Mouse (Mus musculus) skeletal muscle tissue, adult 2 months (tissue): Measurements from ENCODE around the gene Myrip.
A peak's percentile ranks its signal among the peaks of the same experiment; 100 is the strongest.
"Not testable (repeated sequence)": the region's sequence is repeated elsewhere in the genome, so short reads cannot be mapped to it uniquely, and the experiment has no call there.

Experiments used
- DNase-seq: peaks from one replicate; pipeline ENCODE4 v3.0.0-alpha.2; 2012; ENCODE audit warnings: low read depth, low spot score

Myrip gene

DNA sequence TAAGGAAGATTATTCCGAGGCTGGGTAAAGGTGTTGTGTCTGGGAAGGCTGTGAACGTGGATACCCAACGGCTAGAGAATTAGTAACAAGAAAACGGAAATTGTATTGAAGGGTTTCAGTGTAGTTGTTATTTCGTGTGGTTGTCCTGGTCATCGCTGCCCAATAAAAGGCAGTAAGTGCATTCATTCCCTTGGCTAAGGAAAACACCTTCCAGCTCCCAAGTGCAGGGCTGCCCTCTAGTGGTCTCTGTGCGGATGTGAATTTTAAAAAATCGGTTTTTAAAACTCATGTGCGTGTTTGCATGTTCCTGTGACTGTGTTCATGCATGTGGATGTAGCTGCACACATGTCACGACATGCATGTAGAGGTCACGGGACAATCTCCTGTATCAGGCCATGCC, 76.4 kb downstream of the Myrip start:
- DNase-seq, result peak; percentile 44

DNA sequence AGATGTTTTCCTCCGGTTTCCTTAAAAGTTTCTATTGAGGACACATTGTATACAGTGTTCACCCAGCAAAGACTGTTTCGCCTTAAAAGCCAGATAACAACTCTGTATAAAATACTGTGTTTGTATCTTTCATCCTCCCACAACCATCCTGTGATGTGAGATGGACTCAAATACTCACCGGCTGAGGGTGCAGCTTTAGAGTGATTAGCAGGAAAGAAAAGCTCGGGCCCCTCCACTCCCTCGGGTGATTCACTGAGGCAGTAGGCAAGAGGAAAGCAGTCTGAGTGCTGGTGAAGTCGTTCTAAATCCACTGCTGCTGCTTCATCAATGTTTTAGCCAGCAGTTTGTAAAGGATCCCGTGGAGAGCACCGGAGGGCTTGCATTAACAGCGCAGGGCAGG, 93.9 kb downstream of the Myrip start:
- DNase-seq, result no peak

DNA sequence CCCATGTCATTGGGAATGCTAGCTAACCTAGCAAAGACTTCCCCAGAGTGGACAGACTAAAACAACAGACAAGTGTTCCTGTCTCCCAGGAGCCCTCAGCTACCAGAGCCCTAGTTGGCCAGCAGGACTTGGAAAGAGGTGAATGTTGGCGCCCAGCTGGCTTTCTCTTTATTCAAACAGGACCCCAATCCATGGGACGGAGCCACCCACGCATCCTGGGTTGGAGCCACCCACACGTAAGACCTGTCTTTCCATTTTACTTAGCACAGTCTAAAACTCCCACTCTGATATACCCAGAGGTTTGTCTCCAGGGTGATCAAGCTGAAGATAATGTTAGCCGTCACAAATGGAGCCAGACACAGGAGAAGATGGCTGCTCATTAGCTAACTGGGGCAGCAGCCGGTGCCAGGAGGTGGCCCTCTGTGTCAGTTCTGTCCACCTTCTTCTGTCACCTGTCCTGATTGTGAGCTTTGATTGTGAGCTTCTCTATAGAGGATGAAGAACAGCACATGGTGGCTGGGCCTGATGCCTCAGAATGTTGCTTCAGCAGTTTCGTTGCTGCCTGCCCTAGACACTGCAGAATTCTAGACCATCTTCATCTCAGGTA, 95.4 kb downstream of the Myrip start:
- no peak for DNase-seq

DNA sequence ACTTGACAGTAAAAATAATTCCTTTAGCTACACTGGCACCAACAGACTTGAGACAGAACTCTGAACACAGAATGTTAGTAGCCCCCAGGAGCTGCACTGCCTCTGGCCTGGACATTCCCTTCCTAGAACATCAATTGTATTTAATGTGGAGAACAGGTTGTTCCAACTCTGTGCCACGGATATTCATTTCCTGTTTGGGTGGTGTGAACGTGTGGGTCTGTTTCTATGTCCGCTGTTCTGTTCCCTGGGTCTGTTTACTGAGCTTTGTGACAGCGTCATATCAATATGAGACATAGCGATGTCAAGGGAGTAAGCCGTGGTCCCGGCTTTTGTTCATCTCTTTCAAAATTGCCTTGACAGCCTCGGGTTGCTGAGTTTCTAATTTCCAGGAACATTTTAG, 97.0 kb downstream of the Myrip start:
- no peak for DNase-seq

DNA sequence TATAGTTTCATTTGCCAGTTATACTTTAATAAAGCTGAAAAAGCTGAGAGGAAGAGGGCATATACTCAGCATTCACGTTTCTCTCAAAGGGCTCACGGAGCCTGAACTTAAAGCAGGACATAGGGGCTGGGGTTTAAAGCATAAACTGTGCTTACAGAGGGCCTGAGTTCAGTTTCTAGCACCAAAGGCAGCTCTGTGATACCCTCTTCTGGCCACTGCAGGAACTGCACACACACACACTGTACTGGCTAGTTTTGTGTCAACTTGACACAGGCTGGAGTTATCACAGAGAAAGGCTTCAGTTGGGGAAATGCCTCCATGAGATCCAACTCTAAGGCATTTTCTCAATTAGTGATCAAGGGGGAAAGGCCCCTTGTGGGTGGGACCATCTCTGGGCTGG, 98.2 kb downstream of the Myrip start:
- not testable (repeated sequence) for DNase-seq

DNA sequence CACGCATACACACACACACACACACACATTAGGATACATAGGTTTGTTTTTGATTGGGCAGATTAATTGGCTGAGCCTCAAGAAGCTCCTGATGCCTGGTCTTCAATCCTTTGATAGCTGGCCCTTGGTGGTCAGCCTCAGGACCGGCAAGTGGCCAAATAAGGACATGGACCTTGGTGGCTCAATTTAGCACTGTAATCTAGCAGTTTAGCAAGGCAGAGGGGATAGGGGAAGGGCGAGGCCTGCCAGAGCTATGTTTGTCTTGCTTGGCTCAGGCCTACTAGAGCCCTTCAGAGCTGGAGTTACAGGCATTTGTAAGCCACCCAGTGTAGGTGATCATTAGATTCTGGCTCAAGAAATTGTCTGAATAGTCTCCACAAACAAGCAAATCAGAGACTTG, 101.1 kb downstream of the Myrip start:
- DNase-seq, result no peak

DNA sequence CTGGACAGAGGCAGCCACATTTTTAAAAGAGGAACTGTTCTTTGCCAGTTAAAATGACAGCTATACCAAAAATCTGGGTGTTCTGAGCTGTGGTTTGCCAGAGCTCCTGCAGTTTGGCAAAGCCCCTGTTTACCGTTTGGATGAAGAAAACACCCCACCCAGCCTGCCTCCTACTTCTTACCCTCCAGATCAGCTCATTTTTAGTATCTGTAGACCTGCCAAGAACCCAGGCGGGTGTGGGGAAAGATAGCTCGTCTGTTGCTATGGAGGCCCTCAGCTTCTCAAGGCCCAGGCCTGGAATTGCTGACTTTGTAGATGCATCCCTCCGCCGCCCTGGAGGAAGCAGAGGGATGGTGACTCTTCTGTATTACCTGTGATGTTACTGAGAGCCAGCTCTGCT, 102.3 kb downstream of the Myrip start:
- DNase-seq, result no peak

DNA sequence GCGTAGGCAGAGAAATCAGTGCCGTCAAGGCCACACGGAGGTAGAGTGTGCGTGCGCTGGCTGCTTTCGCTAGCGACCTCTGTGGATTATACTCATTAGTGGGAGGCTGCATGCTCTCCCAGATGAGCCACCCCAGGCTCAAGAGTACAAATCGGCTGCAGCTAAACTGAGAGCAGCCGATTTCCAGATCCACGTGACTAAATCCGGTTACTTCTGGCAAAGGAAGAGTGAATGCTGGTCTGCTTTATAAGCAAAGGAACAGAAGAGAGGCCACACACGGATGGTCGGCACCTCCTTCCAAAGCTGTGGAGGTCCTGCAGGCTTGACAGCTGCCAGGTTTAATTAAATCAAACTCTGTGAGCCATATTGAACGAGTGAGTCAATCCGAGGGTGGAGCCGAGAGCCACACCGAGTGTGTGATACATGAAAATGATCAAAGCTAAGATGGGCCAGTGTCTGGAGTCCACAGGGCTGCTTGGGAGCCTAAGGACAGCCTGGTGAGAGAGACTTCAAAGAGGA, 108.4 kb downstream of the Myrip start:
- DNase-seq, result no peak

DNA sequence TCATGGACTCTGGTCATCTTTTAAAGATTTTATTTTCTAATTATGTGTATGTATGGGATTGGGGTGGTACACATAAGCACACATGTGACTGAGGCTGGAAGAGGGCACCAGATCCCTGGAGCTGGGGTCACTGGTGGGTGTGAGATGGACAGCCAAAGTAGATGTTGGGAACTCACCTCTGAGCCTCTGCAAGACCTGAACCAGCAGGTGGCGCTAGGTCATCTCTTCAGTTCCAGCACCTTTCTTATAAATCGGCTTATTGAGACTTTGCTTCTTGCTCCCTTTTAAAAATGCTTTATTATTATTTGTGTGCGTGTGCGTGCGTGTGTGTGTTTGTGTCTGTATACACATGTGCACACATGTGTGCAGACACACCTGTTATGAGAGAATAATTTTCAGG, 109.1 kb downstream of the Myrip start:
- no peak for DNase-seq

DNA sequence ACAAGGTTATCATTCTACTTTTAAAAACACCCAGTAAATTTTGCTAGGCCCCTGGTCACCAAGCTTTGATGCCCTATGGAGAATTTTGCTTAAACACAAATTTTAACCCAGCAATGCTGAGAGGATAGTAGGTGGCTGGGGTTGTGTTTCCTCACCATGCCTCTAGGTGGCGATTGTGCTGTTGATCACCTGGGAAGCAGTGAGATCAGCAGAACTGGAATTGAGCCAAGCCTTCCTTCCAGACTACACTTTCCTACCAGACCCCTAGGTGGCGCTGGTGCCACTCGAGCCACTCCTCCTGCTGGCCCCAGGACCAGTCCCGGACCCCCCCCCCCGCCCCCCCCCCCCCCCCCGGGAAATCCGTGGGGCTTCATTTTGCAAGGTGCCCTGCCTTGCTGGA, 114.2 kb downstream of the Myrip start:
- DNase-seq, result peak; percentile 53

DNA sequence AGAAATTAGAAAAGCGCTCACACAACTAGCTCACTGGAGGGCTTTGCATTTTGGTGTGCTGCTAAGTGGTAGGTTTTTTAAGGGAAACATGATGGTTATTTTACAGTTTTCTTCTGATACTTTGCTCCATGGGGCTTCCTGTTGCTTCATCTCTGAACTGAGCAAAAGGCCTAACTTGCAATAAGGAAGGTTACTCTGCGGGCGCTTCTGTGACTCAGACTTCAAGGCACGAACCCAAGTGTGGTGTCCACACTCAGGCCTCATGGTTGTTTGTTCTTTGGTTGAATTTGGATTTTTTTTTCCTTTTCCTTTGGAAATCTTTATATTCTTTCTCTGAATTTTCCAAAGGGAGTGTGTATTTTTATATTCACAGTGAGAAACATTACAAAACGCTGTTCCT, 114.8 kb downstream of the Myrip start:
- DNase-seq, result no peak

DNA sequence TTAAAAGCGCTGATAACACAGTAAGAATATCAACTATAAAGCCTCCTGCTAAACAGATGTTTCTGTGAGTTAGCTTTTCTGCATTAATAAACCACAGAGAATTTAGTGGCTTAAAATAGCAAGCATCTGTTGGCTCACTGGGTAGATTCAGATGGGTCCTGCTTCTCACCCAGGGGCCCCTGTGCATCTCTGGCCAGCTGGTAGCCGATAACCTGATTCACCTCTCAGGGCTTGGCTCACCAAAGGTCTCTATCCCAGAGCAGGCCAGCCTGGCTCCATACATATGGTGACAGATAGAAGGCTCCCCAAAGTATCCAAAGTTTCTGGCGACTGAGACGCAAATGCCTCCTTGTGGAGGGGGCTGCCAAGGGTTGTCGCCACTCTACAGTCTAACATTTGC, 115.4 kb downstream of the Myrip start:
- no peak for DNase-seq

DNA sequence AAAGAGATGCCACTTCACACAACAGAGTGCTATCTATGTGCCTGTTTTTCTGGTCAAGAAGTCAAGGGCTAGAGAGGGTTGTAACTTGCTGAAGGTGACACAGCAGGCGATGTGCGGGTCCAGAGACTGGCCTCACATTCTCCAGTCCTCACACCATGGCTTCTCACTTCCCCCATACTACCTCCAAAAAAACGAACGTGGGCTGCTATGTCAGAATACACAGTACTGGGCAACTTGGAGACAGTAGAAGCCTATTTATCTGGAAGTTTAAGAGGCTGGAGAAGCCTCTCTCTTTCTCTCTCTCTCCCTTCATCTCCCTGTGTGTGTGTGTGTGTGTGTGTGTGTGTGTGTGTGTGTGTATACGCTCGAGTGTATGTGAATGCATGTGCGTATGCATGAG, 117.3 kb downstream of the Myrip start:
- DNase-seq, result no peak

DNA sequence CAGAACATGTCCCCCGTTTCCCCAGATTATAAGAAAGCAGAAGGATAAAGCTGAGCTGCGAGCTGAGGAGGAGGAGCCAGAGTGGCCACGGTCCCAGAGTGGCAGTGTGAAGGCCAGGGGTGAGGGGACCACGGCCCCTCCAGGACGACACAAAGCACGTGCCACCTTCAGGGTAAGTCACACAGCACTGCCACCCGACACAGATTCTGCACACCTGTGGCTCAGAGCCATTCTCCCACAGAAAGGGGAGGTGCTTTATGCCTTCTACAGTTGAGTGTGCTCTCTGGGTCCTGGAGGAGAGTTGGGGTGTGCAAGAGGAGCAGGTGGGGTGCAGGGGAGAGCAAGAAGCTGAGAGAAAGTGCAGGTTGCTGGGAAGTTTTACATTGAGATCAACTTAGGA, 123.3 kb downstream of the Myrip start:
- no peak for DNase-seq

DNA sequence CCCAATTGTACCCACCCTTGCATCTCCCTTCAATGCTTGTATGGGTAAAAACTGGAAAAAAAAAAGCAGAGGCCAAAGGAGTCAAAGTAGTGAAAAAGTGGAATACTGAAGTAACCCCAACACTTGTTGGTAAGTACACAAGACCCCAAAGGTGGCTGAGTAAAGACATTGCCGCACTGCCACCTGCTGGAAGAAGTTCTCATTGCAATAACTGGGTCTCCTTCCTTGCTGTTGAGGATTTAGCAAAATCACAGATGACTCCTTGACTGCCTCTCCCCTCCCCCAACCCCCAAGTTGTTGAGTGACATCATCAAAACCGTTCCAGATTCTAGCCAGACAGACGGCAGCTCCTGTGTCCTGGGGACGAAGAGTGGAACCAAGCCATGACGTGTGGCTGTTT, 124.5 kb downstream of the Myrip start:
- DNase-seq, result no peak

DNA sequence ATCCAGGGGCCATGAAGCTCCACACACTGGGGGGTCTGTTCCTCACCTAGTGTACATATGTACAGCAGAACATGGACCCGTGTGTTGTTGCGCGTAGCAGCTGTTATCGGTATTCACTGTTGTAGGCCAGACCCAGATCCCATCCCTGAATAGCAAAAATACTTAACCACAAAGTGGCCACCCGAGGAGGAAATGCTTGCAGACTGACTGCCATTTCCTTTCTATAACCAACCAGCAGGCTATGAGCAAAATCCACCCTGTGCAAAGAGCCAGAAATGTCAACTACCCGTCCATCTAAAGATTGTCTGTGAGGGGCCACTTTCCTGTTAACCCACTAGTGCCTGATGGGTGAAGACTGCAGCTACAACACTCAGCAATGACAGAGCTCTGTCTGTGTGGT, 126.9 kb downstream of the Myrip start:
- no peak for DNase-seq

DNA sequence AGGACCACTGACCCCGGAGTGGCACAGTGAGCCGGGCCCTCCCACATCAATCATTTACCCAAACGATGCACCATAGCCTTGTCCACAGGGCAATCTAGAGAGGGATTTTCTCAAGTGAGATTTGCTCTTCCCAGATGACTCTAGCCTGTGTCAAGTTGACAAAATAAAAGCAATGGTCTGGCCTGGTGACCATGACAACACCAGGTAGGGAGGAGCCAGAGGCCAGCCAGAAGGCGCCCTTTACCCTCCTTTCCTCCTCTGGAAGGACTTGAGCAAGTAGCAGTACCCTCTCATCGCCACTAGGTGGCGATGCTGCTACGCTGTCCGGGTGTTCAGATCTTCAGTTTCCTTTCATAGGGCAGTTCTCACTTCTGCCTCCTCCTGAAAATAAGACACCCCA, 132.4 kb downstream of the Myrip start:
- peak; percentile 70 for DNase-seq

DNA sequence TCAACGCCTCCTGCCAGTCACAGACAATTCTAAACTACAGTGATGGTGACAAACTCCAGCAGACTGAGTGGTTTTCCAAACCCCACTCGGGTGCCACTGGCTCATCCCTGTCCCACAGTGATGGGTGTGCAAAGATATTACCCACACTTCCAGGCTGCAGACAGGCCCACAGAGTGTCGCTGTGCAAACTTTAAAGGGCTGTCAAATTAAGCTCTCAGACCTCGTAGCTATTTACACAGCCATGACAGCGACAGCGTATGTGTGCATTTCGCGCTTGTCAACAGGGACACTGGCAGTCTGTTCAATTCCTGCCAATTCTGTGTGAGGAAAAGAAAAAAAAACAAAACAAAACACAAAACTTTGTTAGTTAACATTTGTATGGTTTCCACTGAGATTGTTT, 134.5 kb downstream of the Myrip start:
- DNase-seq, result no peak

DNA sequence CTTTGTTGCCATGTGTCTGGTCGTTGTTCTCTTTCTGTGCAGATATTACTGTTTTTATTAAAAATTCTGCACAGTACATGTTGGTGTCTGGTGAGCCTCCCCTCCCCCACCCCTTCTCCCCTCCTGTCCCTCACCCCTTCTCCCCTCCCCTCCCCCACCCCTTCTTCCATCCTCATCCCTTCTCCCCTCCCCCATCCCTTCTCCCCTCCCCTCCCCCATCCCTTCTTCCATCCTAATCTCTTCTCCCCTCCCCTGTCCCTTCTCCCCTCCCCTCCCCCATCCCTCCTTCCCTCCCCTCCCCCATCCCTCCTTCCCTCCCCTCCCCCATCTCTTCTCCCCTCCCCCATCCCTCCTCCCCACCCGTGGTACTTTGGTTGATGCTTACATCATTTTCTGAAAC, 135.5 kb downstream of the Myrip start:
- DNase-seq, result no peak

DNA sequence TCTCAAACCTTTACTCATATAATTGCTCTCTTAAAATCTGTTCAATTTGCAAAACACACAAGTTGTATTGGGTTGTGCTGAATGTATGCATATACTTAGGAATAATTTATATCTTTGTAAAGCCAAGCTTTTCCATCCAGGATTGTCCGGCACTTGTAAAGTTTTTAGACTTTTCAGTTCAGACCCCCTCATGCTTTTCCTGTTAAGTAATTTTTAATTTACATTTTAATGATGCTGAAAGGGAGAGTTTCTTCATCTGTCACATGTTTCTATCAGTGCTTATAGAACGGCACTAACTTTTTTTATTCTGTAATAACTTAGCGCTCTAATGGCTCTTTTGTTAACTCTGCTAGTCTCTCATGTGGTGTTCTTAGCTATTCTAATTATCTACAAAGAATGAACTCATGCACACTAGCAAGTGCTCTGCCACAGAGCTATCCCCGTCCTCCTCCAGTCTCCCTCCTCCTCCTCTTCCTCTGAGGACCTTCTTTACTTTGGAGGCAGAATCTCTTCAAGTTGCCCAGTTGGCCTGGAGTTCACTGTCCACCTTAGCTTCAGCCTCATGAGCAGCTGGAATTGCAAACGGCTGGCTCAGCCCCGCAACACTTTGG, 136.1 kb downstream of the Myrip start:
- no peak for DNase-seq

DNA sequence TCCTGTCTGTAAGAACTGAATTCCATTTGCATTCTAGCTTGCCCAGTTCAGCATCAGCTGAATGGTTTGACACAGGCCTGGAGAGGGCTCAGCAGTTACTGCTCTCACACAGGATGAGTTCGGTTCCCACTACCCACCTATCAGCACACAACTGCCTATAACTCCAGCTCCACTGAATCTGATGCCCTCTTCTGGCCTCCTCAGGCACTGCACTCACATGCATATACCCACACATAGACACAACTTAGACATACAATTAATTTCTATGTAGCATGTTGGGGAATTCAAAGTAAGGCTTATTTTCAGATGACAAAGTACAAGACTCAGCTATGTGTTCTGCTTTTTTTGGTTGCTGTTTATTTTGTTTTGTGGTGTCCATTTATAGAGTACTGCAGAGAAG, 137.0 kb downstream of the Myrip start:
- DNase-seq, result no peak

DNA sequence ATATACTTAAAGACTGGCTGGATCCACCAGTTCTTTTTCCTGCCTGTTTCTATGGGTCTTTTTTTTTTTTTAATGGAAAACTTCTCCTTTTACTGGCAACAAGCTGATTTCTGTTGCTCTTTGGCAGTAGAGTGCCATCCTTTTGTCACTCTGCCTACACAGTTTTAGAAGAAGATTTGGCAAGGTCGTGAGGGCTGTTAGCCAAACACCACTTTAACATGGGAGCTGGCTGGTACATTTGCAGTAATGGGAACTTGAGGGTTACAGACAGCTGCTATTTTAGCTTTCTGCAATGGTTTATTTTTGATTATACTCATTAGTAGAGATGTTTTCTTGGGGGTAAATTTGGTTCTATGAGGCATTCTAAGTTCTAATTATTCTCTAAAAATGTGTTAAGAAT, 137.5 kb downstream of the Myrip start:
- DNase-seq, result no peak

DNA sequence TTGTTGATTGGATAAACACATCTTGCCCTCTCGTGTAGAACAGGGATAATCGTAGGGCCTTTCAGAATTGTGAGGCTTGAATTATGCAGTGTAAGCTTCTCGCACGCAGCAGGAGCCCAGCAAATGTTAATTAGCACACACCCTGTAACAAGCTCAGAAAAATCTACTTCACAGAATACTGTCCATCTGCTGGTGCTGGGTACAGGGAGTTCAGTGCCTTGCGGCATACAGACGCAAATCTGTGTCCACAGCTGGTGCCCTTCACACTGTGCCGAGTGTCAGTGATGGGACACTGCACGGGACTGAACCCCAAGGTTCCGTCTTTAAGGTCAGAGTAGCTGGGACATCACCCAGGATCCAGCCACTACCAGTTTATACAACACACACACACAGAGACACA, 143.3 kb downstream of the Myrip start:
- no peak for DNase-seq
